Mouse (Mus musculus): ENCODE measurements around the gene 9430015G10Rik.

Gene 9430015G10Rik

DNA sequence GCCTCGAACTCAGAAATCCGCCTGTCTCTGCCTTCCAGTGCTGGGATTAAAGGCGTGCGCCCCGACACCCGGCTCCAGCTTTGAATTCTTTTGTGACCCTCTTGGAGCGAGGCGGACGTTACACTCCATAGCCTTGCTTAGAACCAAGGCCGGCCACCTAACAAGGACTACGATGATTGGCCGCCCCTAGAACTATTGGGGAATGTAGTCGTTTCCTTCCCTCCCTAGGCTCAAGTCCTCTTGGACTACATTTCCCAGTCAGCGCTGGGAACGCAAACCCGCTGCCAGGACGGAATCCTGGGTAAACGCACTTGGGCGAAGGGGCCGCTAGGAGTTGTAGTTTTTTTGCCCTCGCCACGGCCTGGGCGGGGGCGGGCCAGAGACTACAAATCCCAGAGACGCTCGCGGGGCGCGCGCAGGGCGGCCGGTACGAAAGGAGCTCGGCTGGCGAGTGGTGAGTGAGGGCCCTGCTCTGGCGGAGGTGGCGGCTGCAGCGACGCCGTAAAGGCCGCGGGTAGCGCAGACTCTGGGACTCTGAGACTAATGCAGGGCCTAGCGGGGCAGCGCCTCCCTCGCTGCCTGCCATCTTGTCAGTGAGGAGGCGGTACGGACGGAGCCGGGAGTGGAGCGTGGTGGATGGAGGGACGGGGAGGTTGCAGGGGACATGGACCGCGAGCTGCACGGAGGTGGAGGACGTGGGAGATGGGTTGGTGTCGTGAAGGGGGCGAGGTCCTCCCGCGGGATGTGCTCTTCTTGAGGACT lies at the start of gene 9430015G10Rik:
TSS of gene 9430015G10Rik (plus strand) at position 413 of the 762 bp plus-strand sequence.
- no peak for TF ChIP-seq GATA4 (IDR thresholded peaks at IDR 0.05; ENCODE audit: insufficient replicate concordance, low read length)

DNA sequence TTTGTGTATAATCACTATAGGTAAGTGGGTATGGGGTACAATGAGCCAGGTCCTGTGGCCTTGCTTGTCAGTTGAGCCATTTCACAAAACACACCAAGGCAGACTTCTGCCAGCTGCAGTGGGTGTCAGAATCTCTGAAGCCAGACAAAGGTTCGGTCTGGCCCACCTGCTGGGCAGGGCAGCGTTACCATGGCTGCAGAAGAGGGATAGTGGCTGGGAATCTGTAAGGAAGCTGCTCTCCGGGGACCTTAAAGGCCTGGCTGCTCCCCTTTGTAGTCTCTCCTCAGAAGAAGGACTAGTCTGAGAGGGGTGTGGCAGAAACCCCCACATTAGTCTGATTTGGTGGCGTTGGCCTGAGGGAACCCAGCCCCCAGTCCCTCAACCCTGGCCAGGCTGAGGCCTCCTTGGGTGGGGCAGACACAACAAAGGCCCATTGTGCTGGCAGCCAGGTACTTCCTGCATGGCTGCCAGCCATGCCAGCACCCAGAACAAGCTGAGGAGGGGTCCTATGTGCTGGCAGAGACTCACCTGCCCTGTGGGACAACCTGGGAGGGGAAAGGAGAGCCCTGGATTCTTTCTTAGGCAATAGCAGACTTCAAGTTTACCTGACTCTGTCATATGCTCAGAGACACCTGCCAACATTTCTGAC lies 45.8 kb upstream of the 9430015G10Rik start:
- TF ChIP-seq GATA4 (IDR thresholded peaks at IDR 0.05; ENCODE audit: insufficient replicate concordance, low read length) = no peak

DNA sequence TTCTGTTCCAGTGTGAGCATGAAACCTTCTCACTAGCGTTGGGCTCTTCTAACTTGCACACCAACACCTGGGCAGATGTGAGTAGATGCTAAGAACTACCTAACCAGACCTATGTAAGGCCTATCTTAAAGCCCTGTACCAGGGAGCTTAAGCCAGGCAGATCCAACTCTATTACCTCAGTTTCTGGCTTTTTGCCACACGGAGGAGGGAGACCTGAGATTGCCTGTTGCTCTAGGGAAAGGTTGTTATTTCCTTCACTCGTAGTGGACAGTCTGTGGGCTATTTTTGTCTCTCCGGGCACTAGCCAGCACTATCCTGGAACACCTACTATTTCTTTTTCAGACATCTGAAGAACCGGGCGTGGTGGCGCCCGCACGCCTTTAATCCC lies 45.3 kb upstream of the 9430015G10Rik start:
- TF ChIP-seq GATA4 (IDR thresholded peaks at IDR 0.05; ENCODE audit: insufficient replicate concordance, low read length) = no peak

DNA sequence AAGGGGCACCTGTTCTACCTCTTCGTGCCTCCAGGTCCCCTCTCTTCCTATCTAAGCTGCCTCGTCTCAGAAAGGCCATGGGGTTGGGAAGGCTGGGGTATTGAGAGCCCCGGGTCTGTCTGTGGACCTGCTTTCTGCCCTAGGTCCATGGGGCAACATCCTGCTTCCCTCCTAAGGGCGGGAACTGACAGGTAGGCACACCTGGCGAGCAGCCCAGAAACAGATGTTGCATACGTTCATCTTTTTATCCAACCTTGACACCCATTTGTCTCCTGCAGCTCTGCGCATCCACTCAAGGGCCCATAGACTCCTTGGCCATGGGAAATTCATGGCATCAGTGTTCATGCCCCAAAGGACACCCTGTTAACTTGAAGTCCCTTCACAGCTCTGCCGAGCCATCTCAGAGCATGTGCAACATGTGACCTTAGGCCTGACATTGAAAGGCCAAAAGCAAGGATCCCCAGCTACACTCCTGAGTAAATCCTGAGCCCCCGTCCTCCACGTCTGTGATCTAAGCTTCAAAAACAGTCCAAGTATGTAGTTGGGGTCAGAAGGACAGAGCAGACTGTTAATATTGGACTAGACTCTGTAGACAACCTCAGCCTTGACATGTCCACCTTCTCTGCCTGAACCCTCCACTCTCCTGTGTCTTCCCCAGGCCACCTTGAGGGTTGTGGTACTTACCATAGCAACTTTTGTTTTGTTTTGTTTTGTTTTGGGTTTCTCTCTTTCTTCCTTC lies 44.5 kb upstream of the 9430015G10Rik start:
- no peak for TF ChIP-seq GATA4 (IDR thresholded peaks at IDR 0.05; ENCODE audit: insufficient replicate concordance, low read length)

DNA sequence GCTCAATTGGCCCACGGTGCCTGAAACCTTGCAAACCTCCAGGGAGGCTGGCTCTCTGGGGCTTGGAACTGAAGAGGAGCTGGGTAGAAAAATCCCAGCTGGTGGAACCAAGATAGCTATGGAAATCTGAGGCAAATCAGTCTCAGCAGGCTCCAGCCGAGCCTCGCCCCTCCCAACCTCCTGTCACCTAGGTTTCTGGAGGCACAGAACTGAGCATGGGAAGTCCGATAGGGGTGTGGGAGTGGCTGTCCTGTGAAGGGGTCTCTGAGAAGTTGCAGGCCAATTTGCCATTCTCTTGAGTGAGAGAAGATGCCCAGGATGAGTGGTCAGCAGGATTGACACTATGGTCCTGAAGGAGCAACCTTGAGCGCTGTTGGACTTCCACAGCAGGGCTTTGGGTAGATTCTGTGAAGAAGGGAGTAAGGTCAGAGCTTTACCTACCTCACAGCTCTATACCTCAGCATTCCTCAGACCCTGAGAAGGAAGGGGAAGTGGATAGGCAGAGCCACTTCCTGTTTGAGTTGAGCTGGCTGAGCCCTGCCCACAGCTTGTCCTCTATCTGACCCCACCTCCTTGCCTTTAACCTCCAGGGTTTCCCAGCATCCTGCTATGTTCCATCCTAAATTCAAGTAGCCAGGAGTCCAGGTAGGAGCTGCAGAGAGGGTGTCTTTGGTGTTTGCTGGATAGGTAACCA lies 42.4 kb upstream of the 9430015G10Rik start:
- no peak for TF ChIP-seq GATA4 (IDR thresholded peaks at IDR 0.05; ENCODE audit: insufficient replicate concordance, low read length)

DNA sequence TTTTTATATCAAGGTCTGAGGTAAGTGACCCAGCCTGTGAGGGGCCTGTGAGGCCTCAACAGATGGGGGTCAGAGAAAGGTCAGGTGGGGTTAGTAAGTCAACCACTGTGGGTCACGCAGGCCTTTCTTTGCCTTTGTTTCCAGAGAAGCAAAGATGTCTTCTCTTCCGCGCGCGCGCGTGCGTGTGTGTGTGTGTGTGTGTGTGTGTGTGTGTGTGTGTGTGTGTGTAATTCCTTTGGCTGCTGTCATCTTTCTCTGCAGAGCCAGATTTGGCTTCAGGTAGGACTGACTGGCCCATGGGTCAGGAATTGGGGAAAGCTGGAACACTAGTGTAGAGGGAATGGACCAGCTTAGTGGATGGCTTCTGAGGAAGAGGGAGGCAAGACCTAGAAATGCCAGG lies 40.1 kb upstream of the 9430015G10Rik start:
- no peak for TF ChIP-seq GATA4 (IDR thresholded peaks at IDR 0.05; ENCODE audit: insufficient replicate concordance, low read length)

DNA sequence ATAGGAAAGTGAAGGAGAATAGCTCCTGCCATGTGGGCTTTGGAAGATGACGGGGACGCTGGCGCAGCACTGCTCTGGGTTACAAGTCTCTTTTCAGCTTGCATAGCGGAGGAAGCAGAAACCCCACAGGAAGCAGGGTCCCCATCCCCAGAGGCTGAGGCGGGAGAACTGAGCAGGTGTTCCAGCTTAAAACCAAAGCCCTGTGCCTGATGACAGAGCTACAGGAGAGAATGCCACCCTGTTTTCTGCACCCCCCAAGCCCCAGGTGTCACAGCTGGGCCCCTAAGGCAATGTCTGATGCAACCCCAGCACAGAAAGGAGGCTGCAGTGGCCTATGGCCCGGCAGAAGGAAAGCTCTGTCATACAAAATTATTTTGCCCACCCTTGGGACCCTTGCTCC lies 39.5 kb upstream of the 9430015G10Rik start:
- TF ChIP-seq GATA4 (IDR thresholded peaks at IDR 0.05; ENCODE audit: insufficient replicate concordance, low read length) = no peak

DNA sequence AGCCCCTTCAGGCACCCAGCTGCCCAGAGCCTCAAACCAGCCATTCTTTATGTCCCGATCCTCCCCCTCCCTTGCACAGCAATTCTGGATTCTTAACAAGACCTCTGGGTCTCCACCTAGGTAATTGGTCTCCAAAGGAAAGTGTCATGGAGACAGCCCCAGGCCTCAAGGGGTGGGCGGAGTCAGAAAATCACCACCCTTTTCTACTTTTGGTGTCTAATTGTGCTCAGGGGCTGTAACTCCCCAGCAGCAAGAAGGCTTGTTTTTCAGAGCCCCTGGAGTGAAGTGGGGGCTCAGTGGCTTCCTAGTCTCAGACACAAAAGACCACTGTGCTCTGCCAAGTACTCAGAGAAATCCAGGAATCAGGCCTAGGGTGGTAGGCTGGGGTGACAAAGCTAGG lies 39.1 kb upstream of the 9430015G10Rik start:
- TF ChIP-seq GATA4 (IDR thresholded peaks at IDR 0.05; ENCODE audit: insufficient replicate concordance, low read length) = no peak

DNA sequence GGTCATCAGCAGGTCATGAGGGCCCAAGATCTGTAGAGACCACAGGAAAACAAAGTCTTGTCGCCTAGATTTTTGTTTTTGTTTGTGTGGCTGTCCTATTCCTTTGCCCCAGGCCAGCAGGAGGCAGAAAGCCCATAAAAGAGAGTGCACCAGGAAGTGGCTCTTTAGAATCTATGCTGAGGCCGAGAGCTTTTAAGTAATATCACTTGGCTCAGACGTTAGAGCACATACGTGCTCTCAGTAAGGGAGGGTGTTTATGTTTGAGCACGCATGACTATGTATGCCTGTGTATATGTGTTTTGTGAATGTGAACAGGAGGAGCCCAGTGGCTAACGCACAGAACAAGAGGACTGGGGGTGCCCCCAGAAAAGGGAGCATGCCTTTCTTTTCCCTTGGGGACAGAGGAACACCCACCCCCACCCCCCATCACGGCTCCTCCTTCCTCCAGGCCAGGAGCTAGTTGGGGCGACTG lies 32.8 kb upstream of the 9430015G10Rik start:
- no peak for TF ChIP-seq GATA4 (IDR thresholded peaks at IDR 0.05; ENCODE audit: insufficient replicate concordance, low read length)

DNA sequence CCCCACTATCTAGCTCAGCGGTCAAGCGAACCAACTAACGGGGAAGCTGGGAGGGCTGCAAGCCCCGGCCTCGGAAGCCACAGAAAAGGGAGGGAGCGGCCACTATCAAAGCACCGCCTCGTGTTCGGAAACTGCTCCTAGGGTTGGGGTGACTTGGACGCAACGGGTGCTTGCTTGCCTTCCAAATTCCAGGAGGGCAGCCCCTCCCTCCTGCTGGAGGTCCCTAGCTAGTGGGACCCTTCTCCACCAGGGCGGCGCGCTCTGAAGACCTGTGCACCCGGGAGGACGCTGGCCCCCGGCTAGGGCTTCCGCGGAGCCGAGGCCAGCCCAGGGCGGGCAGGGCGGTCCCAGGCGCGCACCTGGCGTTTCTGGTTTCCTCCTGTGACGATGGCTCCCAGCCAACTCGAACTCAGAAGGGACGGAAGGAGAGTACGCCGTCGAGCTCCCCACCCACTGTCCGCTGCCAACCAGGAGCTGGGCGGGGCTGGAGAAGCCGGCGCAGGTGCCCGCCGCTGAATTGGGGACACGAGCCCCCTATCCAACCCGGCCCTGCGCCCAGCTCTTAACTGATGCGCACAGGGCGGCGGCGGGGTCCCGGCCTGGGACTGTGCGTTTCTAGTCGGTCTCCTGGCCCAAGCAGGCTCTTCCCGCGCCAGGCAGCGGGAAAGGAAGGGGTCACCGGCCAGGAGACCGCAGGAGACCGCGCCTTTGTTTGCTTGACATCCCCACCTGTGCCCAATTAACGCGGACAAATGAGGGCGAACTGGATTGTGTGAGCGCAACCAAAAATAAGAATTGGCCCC lies 32.1 kb upstream of the 9430015G10Rik start:
- TF ChIP-seq GATA4 (IDR thresholded peaks at IDR 0.05; ENCODE audit: insufficient replicate concordance, low read length) = no peak

DNA sequence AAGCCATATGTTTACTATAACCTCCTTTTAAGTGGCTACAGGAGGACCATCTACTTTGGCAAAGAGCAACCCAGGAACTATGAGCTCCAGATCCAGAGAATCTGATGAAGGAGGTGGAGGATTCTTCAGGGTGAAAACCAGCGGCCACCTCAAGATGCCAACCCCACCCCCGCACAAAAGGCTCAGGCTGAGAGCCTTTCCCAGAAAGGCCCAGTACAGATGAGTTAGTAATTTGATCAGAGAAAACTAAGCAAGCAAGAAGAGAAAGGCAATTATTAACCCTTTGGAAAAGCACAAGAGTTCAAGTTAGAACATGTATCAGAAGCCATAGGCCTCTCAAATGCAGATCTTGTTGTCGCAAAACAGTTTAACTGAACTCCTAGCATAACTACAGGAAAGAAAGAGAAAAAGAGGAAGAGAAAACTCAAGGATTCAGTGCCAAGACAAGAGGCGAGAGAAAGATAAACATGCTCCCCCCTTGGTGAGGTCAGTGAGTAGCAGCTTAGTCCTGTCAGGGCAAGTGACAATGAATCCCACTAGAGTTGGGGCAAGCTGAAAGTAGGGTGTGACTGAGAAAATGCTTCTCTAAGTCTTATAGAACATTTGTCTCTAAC lies 27.1 kb upstream of the 9430015G10Rik start:
- TF ChIP-seq GATA4 (IDR thresholded peaks at IDR 0.05; ENCODE audit: insufficient replicate concordance, low read length) = no peak

DNA sequence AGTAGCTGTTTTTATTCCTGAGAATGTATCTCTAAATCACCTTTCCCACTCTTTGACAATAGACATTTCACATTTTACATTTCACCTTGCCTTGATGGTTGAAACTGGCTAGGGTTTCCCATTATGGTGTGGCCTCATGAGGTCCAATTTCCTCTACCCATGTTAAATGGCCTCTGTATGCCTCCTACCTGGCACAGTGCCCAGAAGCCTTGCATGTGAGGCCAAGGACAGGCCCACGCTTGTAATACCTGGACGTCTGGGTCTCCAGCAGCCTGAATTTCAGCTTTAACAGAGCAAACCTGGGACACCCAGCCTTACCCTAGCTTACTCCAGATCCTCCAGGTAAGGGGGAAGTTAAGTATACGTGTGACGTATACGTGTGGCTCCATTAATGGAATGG lies 26.4 kb upstream of the 9430015G10Rik start:
- TF ChIP-seq GATA4 (IDR thresholded peaks at IDR 0.05; ENCODE audit: insufficient replicate concordance, low read length) = no peak

DNA sequence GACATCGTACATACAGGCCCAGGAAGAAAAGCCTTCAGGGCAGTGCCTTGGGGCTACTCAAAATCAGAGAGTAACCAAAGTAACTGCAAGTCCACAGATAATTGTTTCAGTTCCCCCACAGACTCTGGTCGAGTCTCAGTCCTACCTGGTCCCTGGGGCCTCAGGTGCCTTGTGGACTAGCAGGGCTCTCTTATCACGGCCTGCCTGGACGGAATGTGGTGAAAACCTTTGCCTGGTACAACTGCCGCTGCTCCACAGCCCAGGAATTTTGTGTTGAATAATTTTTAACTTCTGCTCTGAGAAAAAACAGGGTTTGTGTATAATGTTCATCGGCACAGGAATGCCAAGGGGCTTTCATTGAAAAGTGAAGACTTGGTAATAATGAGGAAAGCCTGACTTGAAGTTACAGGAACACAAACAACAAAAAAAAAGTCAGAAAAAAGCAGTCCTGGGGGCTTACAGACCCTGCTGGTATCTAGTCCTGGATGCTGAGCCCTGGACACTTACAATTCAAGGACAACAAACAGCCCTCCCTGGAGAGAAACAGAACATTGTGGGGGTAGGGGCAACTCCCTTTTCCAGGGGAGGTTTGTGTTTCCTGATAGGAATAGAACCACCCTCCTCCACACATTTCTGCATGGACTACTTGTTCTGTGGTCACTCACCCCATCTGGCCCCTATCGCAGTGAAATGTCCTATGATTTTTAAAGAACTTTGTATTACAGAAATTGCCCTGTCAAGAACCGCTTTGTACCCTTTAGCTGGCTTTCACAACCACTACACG lies 25.5 kb upstream of the 9430015G10Rik start:
- no peak for TF ChIP-seq GATA4 (IDR thresholded peaks at IDR 0.05; ENCODE audit: insufficient replicate concordance, low read length)

Measured in liver, adult (tissue).